ENCODE assay signal across 37 mouse cellular contexts in the genomic region with DNA sequence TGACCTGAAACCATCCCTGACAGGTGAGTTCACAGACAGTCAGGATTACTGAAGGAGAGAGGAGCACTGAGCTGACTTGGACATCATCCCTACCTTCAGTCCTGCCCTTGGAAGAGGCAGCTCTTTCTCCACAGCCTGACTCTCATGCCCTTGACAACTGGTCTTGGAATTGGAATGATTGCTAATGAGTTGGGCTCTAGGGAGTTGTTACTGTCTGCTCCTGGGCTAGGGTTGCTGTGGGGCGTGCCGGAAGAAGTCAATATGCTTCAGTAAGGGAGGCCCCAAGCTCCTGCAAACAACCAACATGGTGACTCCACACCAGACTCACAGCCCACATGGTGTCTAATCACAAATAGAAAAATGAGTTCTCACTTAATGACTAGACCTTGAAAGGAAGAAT. TPM values are rescaled to one million over a fixed set of nuclear protein-coding genes. Genes with fewer than 3 reads are reported as not detected.
"Had no signal": no experiment of that assay in that cellular context is flagged by ENCODE, and none has a peak within 500 bp of the region (broad histone marks: within the 10 kb centered on the region; RNA-seq: fewer than 3 reads in every experiment).

No protein-coding gene starts in this region.

- H3K4me2 ChIP-seq: limb, embryonic 12.5 days; limb, embryonic 13.5 days; limb, embryonic 15.5 days; liver, embryonic 11.5 days; liver, embryonic 12.5 days; liver, embryonic 13.5 days; liver, embryonic 15.5 days; lung, embryonic 14.5 days; lung, embryonic 15.5 days; midbrain, embryonic 11.5 days; midbrain, embryonic 12.5 days; midbrain, embryonic 13.5 days; midbrain, embryonic 15.5 days; neural tube, embryonic 12.5 days; neural tube, embryonic 13.5 days had no signal

- DNase-seq: left cerebral cortex, postnatal 4 days; liver; liver, embryonic 13.5 days; liver, postnatal 0 days; lung, adult 18-20 months; lung, adult 2 months; lung, embryonic 14.5 days; lung, postnatal 10 days; lung, postnatal 14 days; lung, postnatal 36 days; lung, postnatal 4 days; midbrain, embryonic 14.5 days had no signal

- H3K9me3 ChIP-seq: limb, embryonic 10.5 days; limb, embryonic 12.5 days; limb, embryonic 13.5 days; limb, embryonic 15.5 days; liver, embryonic 12.5 days; liver, embryonic 13.5 days; liver, embryonic 15.5 days; lung, embryonic 15.5 days; megakaryocyte, embryonic 14.5 days; midbrain, embryonic 10.5 days; midbrain, embryonic 12.5 days; midbrain, embryonic 13.5 days; midbrain, embryonic 15.5 days; neural tube, embryonic 12.5 days; neural tube, embryonic 13.5 days had no signal

- H3K9ac ChIP-seq: limb, embryonic 12.5 days; limb, embryonic 13.5 days; limb, embryonic 15.5 days; liver, embryonic 12.5 days; liver, embryonic 13.5 days; liver, embryonic 14.5 days; liver, embryonic 15.5 days; liver, postnatal 0 days; lung, embryonic 14.5 days; lung, embryonic 15.5 days; midbrain, embryonic 12.5 days; midbrain, embryonic 13.5 days; midbrain, embryonic 15.5 days; neural tube, embryonic 12.5 days; neural tube, embryonic 13.5 days had no signal

- H3K27ac ChIP-seq: limb, embryonic 10.5 days; limb, embryonic 12.5 days; limb, embryonic 13.5 days; limb, embryonic 15.5 days; liver, embryonic 12.5 days; liver, embryonic 13.5 days; liver, embryonic 14.5 days; liver, embryonic 15.5 days; lung, embryonic 15.5 days; macrophage; midbrain, embryonic 10.5 days; midbrain, embryonic 12.5 days; midbrain, embryonic 13.5 days; midbrain, embryonic 15.5 days; neural tube, embryonic 12.5 days; neural tube, embryonic 13.5 days had no signal

- ATAC-seq: liver, embryonic 12.5 days; liver, postnatal 0 days; lung, postnatal 0 days; midbrain, embryonic 13.5 days; midbrain, embryonic 15.5 days; midbrain, embryonic 16.5 days had no signal

- H3K4me3 ChIP-seq: limb, embryonic 10.5 days; limb, embryonic 12.5 days; limb, embryonic 13.5 days; limb, embryonic 15.5 days; liver, embryonic 12.5 days; liver, embryonic 13.5 days; liver, embryonic 15.5 days; lung, embryonic 15.5 days; megakaryocyte, embryonic 14.5 days; midbrain, embryonic 10.5 days; midbrain, embryonic 12.5 days; midbrain, embryonic 13.5 days; midbrain, embryonic 15.5 days; myocyte; neural tube, embryonic 12.5 days; neural tube, embryonic 13.5 days had no signal

- H3K27me3 ChIP-seq: limb, embryonic 12.5 days; limb, embryonic 13.5 days; limb, embryonic 15.5 days; liver, embryonic 12.5 days; liver, embryonic 13.5 days; liver, embryonic 15.5 days; lung, embryonic 15.5 days; megakaryocyte, embryonic 14.5 days; midbrain, embryonic 12.5 days; midbrain, embryonic 13.5 days; midbrain, embryonic 15.5 days; neural tube, embryonic 12.5 days; neural tube, embryonic 13.5 days had no signal

- H3K4me1 ChIP-seq: limb, embryonic 10.5 days; limb, embryonic 12.5 days; limb, embryonic 13.5 days; limb, embryonic 15.5 days; liver, embryonic 12.5 days; liver, embryonic 15.5 days; lung, embryonic 15.5 days; midbrain, embryonic 10.5 days; midbrain, embryonic 12.5 days; midbrain, embryonic 13.5 days; midbrain, embryonic 15.5 days; neural tube, embryonic 12.5 days; neural tube, embryonic 13.5 days had no signal

RNA-seq across cellular contexts. Expression of a gene that starts 21.7 kb away (rescaled TPM):
- total RNA-seq: megakaryocyte progenitor cell, adult 5-6 weeks; megakaryocyte, adult 5-6 weeks; megakaryocyte-erythroid progenitor cell, adult 5-6 weeks; monocyte, adult 5-6 weeks had no signal
- polyA plus RNA-seq: macrophage had no signal
